Mouse (Mus musculus) ovary, postnatal 10 days (tissue): ENCODE data around the gene Aldh8a1.

Experiments
- DNase-seq: peaks from one replicate; pipeline ENCODE4 v3.0.0; 2022; ENCODE audit warnings: low spot score

Aldh8a1 gene

GRCm38 (mm10) chr10:21419188-21419587 is 42.1 kb downstream of the Aldh8a1 start:
- DNase-seq, result no peak

DNA sequence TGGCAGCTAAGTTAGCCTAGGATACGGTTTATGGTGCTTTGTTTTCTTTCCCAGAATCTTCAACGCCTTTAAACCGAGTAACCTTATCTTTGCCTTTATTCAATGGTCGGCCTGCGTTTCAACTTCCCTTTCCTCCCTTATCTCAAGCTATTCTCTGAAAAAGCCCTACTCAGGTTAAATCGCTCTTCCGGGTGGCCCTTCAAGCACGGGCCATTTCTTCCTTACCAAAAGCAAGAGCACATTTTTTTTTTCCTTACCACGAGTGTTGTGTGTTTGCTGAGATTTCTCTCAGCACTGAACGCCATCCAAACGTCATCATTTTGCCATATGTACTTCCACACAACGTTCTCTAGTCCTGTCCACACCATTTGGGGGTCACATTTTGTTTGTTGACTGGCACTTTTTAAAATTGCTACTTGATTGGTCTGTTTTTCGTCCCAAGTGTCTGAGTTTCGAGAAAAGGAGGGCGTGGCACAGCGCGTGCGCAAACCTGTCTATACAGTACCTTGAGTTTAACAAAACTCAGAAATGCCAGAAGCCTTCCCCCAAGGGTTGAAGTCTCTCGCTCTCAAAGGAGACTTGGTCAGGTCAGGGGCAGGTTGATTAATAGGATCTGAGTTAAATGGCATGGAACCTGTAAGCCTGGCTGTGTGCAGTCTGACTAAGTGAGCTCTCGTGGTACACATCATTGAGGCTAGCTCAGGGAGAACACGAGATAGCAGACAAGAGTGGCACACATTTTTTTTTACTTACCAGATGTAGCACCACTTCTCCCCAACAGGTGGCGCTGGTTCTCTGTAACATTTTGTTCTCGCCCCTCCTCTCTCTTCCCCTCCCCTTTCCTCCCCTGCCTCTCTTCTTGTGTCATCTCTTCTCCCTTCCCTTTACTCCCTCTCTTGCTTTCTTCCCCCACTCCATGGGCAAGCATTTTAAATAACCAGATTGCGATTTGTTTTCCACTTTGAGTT is 43.6 kb downstream of the Aldh8a1 start:
- no peak for DNase-seq

DNA sequence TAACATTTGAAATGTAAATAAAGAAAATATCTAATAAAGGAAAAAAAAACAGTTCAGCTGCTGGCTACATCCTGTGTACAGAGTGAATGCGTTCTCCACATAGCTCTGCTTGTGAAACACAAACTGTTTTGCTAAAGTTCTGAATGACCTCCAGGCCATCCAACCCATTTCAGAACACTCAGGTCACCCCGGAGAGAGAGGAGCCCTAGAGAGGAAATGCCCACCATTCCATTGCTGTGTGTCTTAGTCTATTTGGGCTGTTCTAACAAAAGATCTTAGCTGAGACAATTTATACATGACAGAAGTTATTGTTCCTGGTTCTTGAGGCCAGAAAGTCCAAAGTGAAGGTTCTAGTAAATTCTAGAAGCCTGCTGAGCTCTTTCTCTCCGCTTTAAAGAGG is 49.4 kb downstream of the Aldh8a1 start:
- no peak for DNase-seq

DNA sequence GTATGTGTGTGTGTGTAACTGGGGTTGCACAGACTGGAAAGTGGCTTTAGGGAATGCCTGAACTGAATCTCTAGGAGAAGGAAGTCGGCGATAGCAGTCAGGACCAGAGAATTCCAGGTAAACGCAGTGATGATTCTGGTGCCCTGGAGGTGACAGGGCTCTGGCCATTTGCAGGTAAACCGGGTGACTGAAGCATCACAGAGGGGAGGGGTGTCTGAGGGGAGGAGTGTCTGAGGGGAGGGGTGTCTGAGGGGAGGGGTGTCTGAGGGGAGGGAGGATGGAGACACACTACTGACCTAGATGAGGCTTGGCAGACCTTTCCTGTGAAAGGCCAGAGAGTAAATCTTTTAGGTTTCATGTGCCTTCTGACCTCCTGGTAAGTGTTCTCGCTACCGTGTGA is 50.9 kb downstream of the Aldh8a1 start:
- no peak for DNase-seq

GRCm38 (mm10) chr10:21439268-21439667 is 62.2 kb downstream of the Aldh8a1 start:
- no peak for DNase-seq

DNA sequence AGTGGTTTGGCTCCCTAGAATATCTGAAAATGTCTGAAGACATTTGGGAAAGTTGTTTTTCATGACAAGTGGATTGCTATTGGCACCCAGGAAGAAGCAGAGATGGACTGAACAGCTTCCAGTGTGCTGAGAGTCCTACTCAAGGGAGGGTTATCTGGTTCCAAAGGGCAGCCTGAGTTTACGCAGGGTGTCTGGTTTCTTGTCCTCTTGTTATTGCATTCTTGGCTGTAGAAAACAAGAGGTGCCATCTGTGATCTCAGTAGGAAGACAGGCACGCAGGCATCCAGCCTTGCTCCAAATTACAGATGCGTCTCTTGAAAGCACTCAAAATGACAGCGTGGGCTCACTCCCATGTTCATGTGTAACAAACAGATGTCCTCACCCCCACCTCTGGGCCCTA is 63.9 kb downstream of the Aldh8a1 start:
- no peak for DNase-seq

DNA sequence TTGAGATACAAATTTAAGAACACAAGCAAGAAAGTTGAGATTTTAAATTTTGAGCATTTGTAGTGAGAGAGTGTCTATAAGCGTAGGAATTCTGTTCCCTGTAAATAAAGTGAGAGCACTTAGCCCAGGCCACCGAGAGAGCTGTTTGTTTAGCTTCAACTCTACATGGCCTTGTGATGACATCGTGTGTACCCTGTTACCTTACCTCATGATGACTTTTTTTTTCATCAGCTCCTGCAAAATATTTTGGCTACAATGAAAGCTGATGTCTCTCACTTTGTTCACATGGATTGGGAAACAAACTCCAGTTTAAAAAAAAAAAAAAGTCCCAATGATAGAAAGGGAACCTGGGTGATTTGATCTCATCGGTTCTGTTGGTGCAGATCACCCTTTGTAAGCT is 64.6 kb downstream of the Aldh8a1 start:
- DNase-seq, result no peak

- DNase-seq, result no peak
These were observed 66.7 kb downstream of the Aldh8a1 start for GRCm38 (mm10) chr10:21443646-21444324.

DNA sequence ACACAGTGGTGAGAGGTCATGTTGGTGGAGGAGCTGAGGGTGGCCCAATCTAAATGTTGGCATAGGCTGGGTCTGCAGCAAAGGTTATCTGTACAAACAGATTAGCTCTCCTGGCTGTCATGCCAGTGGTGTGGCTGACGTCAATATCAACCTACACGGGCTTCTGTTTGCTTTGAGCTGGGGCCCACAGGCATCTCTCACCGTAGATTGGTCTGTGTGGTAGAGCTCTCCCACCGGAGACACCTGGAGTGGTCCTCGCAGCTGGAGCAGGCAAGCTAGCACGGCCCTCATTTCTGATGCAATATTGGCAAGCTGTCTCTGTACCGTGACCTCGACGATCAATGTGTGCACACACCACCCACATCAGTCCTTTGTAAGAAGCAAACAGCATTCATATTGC is 67.3 kb downstream of the Aldh8a1 start:
- DNase-seq, result no peak
